33 mouse cellular contexts compared by ENCODE assay signal in the genomic region with DNA sequence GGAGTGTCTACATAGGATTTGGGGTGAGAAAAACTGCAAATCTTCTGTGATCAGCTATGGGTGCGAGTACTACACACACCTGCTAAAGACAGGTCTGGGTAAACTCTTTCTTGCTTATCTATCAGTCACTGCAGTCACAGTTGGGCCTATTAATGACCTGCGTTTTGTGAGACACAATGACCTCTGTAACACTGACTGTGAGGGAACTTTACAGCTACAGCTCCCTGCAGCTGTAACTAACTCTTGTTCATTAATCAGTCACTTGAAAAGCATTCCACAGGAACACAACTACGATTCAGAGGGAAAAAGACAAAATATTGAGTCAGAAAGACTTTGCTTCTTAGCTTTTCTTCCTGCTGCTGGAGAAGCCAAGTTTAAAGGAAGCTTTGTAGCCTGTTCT.
DNase-seq lines count a peak whose midpoint lies in the region; ATAC-seq and TF ChIP-seq lines count a peak whose summit lies in the region.
"Had no signal": no experiment of that assay in that cellular context is flagged by ENCODE, and none has a peak within 500 bp of the region (broad histone marks: within the 10 kb centered on the region; RNA-seq: fewer than 3 reads in every experiment).

No protein-coding gene starts in this region.

- TF ChIP-seq CTCF in intestine, postnatal 0 days (IDR thresholded peaks at IDR 0.05; ENCODE audit: low read depth): no peak
- no peak for TF ChIP-seq CTCF in midbrain, postnatal 0 days (IDR thresholded peaks at IDR 0.05)

- no peak overlapping the region for H3K4me3 ChIP-seq in intestine, embryonic 15.5 days (replicated peaks)
- no peak overlapping the region for H3K4me3 ChIP-seq in intestine, postnatal 0 days (ENCODE audit: low read depth, low read length)
- H3K4me3 ChIP-seq in midbrain, embryonic 11.5 days (ENCODE audit: low read depth, low read length): no peak overlapping the region
- H3K4me3 ChIP-seq in midbrain, postnatal 0 days (ENCODE audit: low read depth, low read length): no peak overlapping the region
- H3K4me3 ChIP-seq in forebrain, embryonic 14.5 days (ENCODE audit: low read depth, low read length): no peak overlapping the region
- H3K4me3 ChIP-seq: embryonic facial prominence, embryonic 13.5 days; forebrain, embryonic 10.5 days; heart, embryonic 13.5 days; hindbrain, embryonic 10.5 days; hindbrain, embryonic 15.5 days; layer of hippocampus, adult 2 months; left cerebral cortex, adult 2 months; liver, embryonic 12.5 days; midbrain, embryonic 13.5 days had no signal

- no peaks in the 10 kb centered on the region for H3K9me3 ChIP-seq in intestine, embryonic 15.5 days
- H3K9me3 ChIP-seq in intestine, postnatal 0 days (ENCODE audit: control insufficient read depth): no peaks in the 10 kb centered on the region
- no peaks in the 10 kb centered on the region for H3K9me3 ChIP-seq in midbrain, embryonic 11.5 days (ENCODE audit: control insufficient read depth, low read length)
- H3K9me3 ChIP-seq in midbrain, postnatal 0 days (ENCODE audit: low read length): no peaks in the 10 kb centered on the region
- H3K9me3 ChIP-seq in forebrain, embryonic 14.5 days (replicated peaks; ENCODE audit: control insufficient read depth, low read length): no peaks in the 10 kb centered on the region
- H3K9me3 ChIP-seq: embryonic facial prominence, embryonic 13.5 days; forebrain, embryonic 10.5 days; heart, embryonic 13.5 days; hindbrain, embryonic 10.5 days; hindbrain, embryonic 15.5 days; liver, embryonic 12.5 days; midbrain, embryonic 13.5 days had no signal

- peak; percentile 59 for DNase-seq in midbrain, embryonic 11.5 days (ENCODE audit: low spot score, missing footprints)
- DNase-seq in midbrain, postnatal 0 days (ENCODE audit: low spot score): no peak
- DNase-seq in embryo, embryonic 9.5 days (ENCODE audit: extremely low spot score): peak; percentile 18
- DNase-seq in forebrain, embryonic 14.5 days (ENCODE audit: low spot score): no peak
- no peak for DNase-seq in cerebellum, adult 11-12 months
- DNase-seq in heart, postnatal 4 days: no peak
- DNase-seq: adrenal gland, postnatal 25 days; cerebellum, adult 18-20 months; cerebellum, postnatal 10 days; gastrocnemius, postnatal 10 days; heart, postnatal 10 days; kidney, postnatal 25 days; left cerebral cortex, postnatal 4 days; liver, postnatal 0 days; lung, postnatal 36 days; right cerebral cortex, adult 18-20 months; spleen, adult 18-20 months; thymus, adult 18-20 months; thymus, postnatal 36 days had no signal

- no peak overlapping the region for H3K9ac ChIP-seq in intestine, embryonic 15.5 days
- no peak overlapping the region for H3K9ac ChIP-seq in intestine, postnatal 0 days (ENCODE audit: low read depth, low read length)
- H3K9ac ChIP-seq in midbrain, embryonic 11.5 days (ENCODE audit: low read length): no peak overlapping the region
- H3K9ac ChIP-seq in midbrain, postnatal 0 days (replicated peaks; ENCODE audit: low read length, poor library complexity, severe bottlenecking): no peak overlapping the region
- H3K9ac ChIP-seq in forebrain, embryonic 14.5 days (ENCODE audit: low read length): no peak overlapping the region
- H3K9ac ChIP-seq: embryonic facial prominence, embryonic 13.5 days; heart, embryonic 13.5 days; hindbrain, embryonic 15.5 days; liver, embryonic 12.5 days; liver, postnatal 0 days; midbrain, embryonic 13.5 days had no signal

- no peak overlapping the region for H3K4me2 ChIP-seq in intestine, embryonic 15.5 days (replicated peaks)
- no peak overlapping the region for H3K4me2 ChIP-seq in intestine, postnatal 0 days (replicated peaks; ENCODE audit: low read depth)
- no peak overlapping the region for H3K4me2 ChIP-seq in midbrain, embryonic 11.5 days
- H3K4me2 ChIP-seq in midbrain, postnatal 0 days (ENCODE audit: low read depth, low read length, poor library complexity, severe bottlenecking): no peak overlapping the region
- no peak overlapping the region for H3K4me2 ChIP-seq in forebrain, embryonic 14.5 days (ENCODE audit: low read length)
- H3K4me2 ChIP-seq: embryonic facial prominence, embryonic 13.5 days; heart, embryonic 13.5 days; hindbrain, embryonic 15.5 days; liver, embryonic 12.5 days; midbrain, embryonic 13.5 days had no signal

- no peaks in the 10 kb centered on the region for H3K27me3 ChIP-seq in intestine, embryonic 15.5 days (replicated peaks)
- no peaks in the 10 kb centered on the region for H3K27me3 ChIP-seq in intestine, postnatal 0 days (replicated peaks; ENCODE audit: control insufficient read depth, insufficient read depth, low read length)
- no peaks in the 10 kb centered on the region for H3K27me3 ChIP-seq in midbrain, embryonic 11.5 days (ENCODE audit: control insufficient read depth, insufficient read depth, low read length)
- H3K27me3 ChIP-seq in midbrain, postnatal 0 days (ENCODE audit: insufficient read depth, low read length): no peaks in the 10 kb centered on the region
- H3K27me3 ChIP-seq in forebrain, embryonic 14.5 days (replicated peaks; ENCODE audit: control insufficient read depth, insufficient read depth, low read length): no peaks in the 10 kb centered on the region
- H3K27me3 ChIP-seq: CH12.LX; embryonic facial prominence, embryonic 13.5 days; heart, embryonic 13.5 days; hindbrain, embryonic 15.5 days; liver, embryonic 12.5 days; midbrain, embryonic 13.5 days had no signal

- 19% methylated on average over 3 of the region's 3 CpGs for WGBS in intestine, embryonic 15.5 days
- 12% methylated on average over 3 of the region's 3 CpGs for WGBS in intestine, postnatal 0 days
- WGBS in midbrain, embryonic 11.5 days: 40% methylated on average over 3 of the region's 3 CpGs
- 42% methylated on average over 3 of the region's 3 CpGs for WGBS in midbrain, postnatal 0 days
- WGBS in forebrain, embryonic 14.5 days: 11% methylated on average over 3 of the region's 3 CpGs

- no peaks in the 10 kb centered on the region for H3K4me1 ChIP-seq in intestine, embryonic 15.5 days (replicated peaks)
- H3K4me1 ChIP-seq in intestine, postnatal 0 days (replicated peaks; ENCODE audit: control insufficient read depth, insufficient read depth, low read length): no peaks in the 10 kb centered on the region
- H3K4me1 ChIP-seq in midbrain, embryonic 11.5 days (ENCODE audit: control insufficient read depth, insufficient read depth, low read length): no peaks in the 10 kb centered on the region
- H3K4me1 ChIP-seq in midbrain, postnatal 0 days (ENCODE audit: insufficient read depth, low read length): no peaks in the 10 kb centered on the region
- no peaks in the 10 kb centered on the region for H3K4me1 ChIP-seq in forebrain, embryonic 14.5 days (ENCODE audit: control insufficient read depth, insufficient read depth, low read length)
- H3K4me1 ChIP-seq: embryonic facial prominence, embryonic 13.5 days; hindbrain, embryonic 10.5 days; hindbrain, embryonic 15.5 days; liver, embryonic 12.5 days; midbrain, embryonic 13.5 days had no signal

- H3K27ac ChIP-seq in intestine, embryonic 15.5 days: no peak overlapping the region
- no peak overlapping the region for H3K27ac ChIP-seq in intestine, postnatal 0 days (ENCODE audit: low read depth, low read length)
- no peak overlapping the region for H3K27ac ChIP-seq in midbrain, embryonic 11.5 days (ENCODE audit: low read depth, low read length)
- H3K27ac ChIP-seq in midbrain, postnatal 0 days (ENCODE audit: low read depth, low read length): no peak overlapping the region
- H3K27ac ChIP-seq in forebrain, embryonic 14.5 days (ENCODE audit: low read depth, low read length): no peak overlapping the region
- H3K27ac ChIP-seq: embryonic facial prominence, embryonic 13.5 days; forebrain, embryonic 10.5 days; heart, embryonic 13.5 days; hindbrain, embryonic 10.5 days; hindbrain, embryonic 15.5 days; layer of hippocampus, adult 2 months; left cerebral cortex, adult 2 months; liver, embryonic 12.5 days; midbrain, embryonic 13.5 days; stomach, postnatal 0 days had no signal

- no peaks in the 10 kb centered on the region for H3K36me3 ChIP-seq in intestine, embryonic 15.5 days
- no peaks in the 10 kb centered on the region for H3K36me3 ChIP-seq in intestine, postnatal 0 days (ENCODE audit: control insufficient read depth, insufficient read depth)
- no peaks in the 10 kb centered on the region for H3K36me3 ChIP-seq in midbrain, embryonic 11.5 days (ENCODE audit: control insufficient read depth, insufficient read depth, low read length)
- no peaks in the 10 kb centered on the region for H3K36me3 ChIP-seq in midbrain, postnatal 0 days (ENCODE audit: insufficient read depth, low read length)
- no peaks in the 10 kb centered on the region for H3K36me3 ChIP-seq in forebrain, embryonic 14.5 days (ENCODE audit: control insufficient read depth, insufficient read depth, low read length)
- H3K36me3 ChIP-seq: embryonic facial prominence, embryonic 13.5 days; forebrain, embryonic 10.5 days; heart, embryonic 13.5 days; hindbrain, embryonic 10.5 days; hindbrain, embryonic 15.5 days; liver, embryonic 12.5 days; midbrain, embryonic 13.5 days had no signal

- ATAC-seq in intestine, embryonic 15.5 days: peak; percentile 43; the same call in 1 of the 2 replicates
- ATAC-seq in intestine, postnatal 0 days: no peak
- ATAC-seq in midbrain, embryonic 11.5 days (ENCODE audit: low FRiP score): no peak
- no peak for ATAC-seq in midbrain, postnatal 0 days (ENCODE audit: low FRiP score)
- no peak for ATAC-seq in forebrain, embryonic 14.5 days
- ATAC-seq: forebrain, embryonic 16.5 days; liver, embryonic 12.5 days; liver, postnatal 0 days; midbrain, embryonic 13.5 days had no signal

Comparison
In these comparisons a context has a peak if more than half of its experiments do, and no peak if none do; other contexts are left out.
1. DNase-seq: peak in midbrain, embryonic 11.5 days (single experiment) and embryo, embryonic 9.5 days (single experiment); none in midbrain, postnatal 0 days (single experiment), forebrain, embryonic 14.5 days (single experiment), cerebellum, adult 11-12 months (single experiment) and heart, postnatal 4 days (single experiment).